Mouse (Mus musculus): ENCODE data around the gene Wdr73.
"Not testable (repeated sequence)": the region's sequence is repeated elsewhere in the genome, so short reads cannot be mapped to it uniquely, and the experiment has no call there.

Wdr73 gene

GRCm38 (mm10) chr7:80900944-80901501 is at the start of gene Wdr73:
TSS of gene Wdr73 (minus strand) at chr7:80901269.
- DNase-seq (ENCODE audit: low read depth, low spot score), result peak; percentile 74

DNA sequence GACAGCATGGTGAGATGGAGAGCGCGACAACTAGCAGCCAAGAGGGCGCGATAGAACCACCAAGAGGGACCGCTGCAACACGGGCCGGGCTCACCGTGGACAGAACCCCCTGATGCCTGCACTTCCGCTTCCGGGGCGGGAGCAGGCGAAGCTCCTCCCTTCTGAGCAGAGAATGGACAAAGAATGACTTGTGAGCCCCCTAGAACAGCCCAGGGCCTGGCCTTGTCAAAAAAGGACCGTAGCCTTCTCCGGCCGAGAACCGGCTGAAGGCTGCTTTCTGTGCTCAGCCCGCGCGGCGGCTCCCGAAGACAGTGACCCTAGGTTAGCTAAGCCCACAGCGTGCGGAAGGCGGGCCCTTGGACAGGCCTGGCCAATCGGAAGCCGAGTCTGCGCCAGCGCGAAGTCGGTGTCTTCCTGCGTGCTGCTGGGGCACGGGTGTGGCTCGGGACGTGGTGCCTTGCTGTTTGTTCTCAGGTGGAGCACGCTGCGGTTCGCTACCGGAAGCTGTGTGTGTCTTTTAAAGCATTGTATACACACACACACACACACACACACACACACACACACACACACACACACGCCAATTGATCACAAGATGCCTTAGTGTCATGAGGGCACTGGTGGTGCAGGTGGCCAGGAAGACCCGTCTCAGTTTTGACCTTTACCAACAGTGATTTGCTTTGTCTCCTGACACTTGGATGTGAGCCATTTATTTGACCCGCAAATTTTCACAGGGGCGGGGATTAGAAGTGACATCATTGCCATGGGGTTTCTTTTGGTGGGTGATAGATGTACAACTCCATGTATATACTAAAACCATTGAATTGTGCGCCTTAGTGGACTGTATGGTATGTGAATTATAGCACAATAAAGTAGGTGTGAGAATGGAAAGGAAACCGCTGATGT is 46.6 kb upstream of the Wdr73 start, which contains the start of gene Sec11a:
Sec11a (minus strand) TSS at position 336 of the 906 bp plus-strand sequence.
- DNase-seq (ENCODE audit: low read depth, low spot score), result peak; percentile 83

- DNase-seq (ENCODE audit: low read depth, low spot score), result no peak
These were observed 38.7 kb upstream of the Wdr73 start for GRCm38 (mm10) chr7:80939808-80940207.

GRCm38 (mm10) chr7:80937304-80937666 is 36.2 kb upstream of the Wdr73 start:
- not testable (repeated sequence) for DNase-seq (ENCODE audit: low read depth, low spot score)

DNA sequence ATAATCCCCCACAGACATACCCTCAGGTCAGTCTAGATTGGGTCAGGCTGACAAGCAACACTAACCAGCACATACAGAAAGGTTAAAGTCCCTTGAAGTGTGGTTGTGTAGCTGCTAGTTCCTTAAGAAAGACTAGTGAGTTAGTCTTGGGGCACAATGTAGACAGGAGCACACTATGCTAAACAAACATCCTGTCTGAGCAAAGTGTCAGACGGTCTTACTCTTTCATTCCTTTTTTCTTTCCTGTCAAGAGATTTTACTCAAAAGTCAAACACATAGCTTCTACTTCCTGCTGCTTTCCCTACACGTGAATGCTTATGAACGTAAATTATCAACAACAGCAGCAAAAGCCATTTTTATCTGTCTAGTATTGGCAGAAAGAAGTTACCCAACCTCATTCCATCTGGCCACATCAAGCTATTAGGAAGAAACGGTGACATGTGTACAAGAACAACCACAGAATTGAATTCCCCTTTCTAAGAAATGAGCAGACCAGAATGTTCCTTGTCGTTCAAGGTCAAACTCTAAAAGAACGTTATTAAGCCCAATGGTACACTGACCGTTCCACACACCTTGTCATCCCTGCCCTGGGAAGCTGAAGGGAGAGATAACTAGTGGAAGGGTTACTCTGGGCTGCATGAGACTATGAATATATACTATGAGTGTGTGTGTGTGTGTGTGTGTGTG is 35.7 kb upstream of the Wdr73 start:
- DNase-seq (ENCODE audit: low read depth, low spot score), result not testable (repeated sequence)

DNA sequence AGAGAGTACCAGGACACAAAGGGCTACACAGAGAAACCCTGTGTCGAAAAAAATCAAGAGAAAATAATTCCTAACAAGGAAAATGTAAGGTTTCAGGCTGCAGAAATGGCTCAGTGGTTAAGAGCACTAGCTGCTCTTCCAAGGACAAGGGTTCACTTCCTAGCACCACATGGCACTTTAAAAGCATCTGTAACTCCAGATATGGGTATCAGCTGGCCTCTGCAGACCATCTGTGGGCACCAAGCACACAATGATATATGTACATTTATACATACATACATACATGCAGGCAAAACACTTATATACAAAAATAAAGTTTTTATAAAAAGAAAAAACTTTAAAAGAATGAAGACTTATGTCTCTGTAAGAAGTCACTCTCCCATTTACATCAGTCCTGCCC is 34.8 kb upstream of the Wdr73 start:
- DNase-seq (ENCODE audit: low read depth, low spot score), result no peak

- DNase-seq (ENCODE audit: low read depth, low spot score), result no peak
These were observed 31.7 kb upstream of the Wdr73 start for GRCm38 (mm10) chr7:80932777-80933176.

- no peak for DNase-seq (ENCODE audit: low read depth, low spot score)
These were observed 30.6 kb upstream of the Wdr73 start for GRCm38 (mm10) chr7:80931618-80932207.

GRCm38 (mm10) chr7:80923165-80923564 is 22.1 kb upstream of the Wdr73 start:
- DNase-seq (ENCODE audit: low read depth, low spot score), result no peak

- no peak for DNase-seq (ENCODE audit: low read depth, low spot score)
These were observed 18.6 kb upstream of the Wdr73 start for GRCm38 (mm10) chr7:80919647-80920008.

GRCm38 (mm10) chr7:80918982-80919646 is 18.0 kb upstream of the Wdr73 start:
- DNase-seq (ENCODE audit: low read depth, low spot score), result no peak

- no peak for DNase-seq (ENCODE audit: low read depth, low spot score)
These were observed 16.9 kb upstream of the Wdr73 start for GRCm38 (mm10) chr7:80917916-80918465.

GRCm38 (mm10) chr7:80912496-80912895 is 11.4 kb upstream of the Wdr73 start:
- no peak for DNase-seq (ENCODE audit: low read depth, low spot score)

DNA sequence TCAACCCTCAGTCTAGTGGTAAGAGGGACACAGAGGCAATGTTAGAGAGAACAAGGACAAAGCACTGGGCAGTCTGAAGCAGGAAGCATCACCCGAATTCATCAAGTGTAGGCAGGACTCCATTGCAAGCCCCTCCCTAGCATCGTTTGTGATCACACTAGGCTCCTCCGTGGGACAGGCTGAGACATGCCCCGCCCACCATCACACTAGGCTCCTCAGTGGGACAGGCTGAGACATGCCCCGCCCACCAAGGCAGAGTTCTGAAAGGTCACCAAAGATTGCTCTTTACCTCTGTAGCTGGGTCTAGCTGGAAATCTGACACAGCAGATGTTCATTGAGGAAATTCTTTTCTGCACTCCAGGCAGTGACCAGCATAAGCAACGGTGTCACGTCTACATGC is 10.0 kb upstream of the Wdr73 start:
- DNase-seq (ENCODE audit: low read depth, low spot score), result no peak

- no peak for DNase-seq (ENCODE audit: low read depth, low spot score)
These were observed 3.9 kb upstream of the Wdr73 start, which contains the start of gene Nmb for GRCm38 (mm10) chr7:80904921-80905515. TSS of gene Nmb (minus strand) at chr7:80905076.

DNA sequence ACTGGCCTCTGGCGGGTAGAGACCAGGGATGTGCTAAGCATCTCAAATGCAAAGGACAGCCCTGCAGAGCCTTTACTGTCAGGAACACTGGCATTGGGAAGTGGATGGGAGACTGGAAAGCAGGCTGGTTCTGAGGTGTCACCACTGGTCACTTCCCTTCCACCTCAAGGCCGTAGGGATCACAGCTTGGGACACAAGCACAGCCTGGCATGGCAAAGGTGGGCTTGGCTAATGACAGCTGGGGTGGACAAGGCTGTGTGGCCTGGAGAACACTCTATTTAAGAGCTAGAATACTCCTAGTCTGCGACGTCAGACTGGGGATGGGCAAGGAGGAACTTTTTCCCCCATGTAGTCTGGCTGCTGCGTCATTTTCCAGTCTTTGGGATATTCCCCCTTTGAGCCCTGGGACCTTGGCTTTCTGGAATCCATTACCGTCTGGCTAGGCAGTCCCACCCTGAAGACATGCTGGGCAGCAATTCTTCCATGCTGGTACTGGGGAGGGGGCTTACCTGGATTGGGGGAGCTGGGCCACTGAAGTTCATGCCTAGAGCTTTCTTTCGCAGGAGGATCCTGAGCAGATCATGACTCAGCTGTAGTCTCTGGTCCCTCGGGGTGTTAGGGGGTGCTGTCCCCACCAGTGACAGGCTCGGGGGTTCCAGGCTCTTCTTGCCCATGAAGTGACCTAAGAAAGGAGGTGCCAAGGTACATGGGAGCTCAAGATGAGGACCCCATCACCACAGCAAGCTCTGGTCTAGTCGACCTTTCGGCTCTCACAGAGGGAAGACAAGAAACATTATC is 2.8 kb upstream of the Wdr73 start:
- no peak for DNase-seq (ENCODE audit: low read depth, low spot score)

DNA sequence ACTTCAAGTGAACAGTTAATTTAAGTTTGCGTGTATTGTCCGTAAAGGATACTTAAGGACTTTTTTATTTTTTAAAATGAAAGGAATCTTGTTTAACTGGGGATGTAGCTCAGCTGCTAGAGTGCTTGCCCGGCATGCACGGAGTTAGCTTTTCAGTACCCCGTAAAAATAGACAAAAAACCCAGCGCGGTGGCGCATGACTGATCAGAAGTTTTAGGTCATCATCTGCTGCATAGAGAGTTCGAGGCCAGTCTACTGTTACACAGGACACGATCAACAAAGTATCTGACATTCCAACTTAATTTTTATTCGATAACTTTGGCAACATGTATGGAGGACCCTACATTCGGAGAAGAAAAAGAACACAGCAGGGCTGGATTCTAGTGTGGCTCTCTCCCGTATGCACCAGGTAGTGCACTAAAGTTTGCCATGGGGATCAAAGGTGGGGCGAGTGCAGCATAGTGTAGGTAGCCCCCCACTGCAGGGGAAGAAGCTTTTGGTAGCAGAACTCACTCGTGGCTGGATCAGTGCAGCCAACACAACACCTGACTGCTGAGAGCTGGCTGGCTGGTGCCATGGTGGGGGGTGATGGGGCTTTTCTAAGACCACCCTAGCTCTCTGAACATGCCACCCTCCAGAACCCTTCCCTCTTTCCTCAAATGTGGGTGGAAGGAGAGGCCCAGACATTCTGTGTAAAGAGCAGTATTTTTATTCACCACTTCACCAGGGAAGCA is 639 bp upstream of the Wdr73 start:
- DNase-seq (ENCODE audit: low read depth, low spot score), result no peak

DNA sequence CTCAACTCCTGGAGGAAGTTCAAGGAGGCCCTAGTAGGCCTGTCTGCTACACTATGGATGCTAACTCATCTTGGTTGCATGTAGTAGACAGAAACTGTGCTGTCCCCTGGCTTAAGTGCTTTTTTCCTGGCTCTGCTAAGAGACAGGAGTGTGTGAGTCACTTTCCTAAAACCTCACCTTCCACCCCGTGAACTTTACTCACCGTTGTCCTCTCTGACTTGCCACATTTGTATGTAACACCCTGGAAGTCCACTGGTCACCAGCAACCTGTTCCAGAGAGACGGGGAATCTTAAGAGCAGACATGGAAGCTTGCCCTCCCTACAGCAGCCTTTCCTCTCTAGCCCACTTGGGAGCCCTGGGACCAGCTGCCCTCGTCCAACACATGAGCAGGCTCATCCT is 3.3 kb downstream of the Wdr73 start:
- no peak for DNase-seq (ENCODE audit: low read depth, low spot score)

DNA sequence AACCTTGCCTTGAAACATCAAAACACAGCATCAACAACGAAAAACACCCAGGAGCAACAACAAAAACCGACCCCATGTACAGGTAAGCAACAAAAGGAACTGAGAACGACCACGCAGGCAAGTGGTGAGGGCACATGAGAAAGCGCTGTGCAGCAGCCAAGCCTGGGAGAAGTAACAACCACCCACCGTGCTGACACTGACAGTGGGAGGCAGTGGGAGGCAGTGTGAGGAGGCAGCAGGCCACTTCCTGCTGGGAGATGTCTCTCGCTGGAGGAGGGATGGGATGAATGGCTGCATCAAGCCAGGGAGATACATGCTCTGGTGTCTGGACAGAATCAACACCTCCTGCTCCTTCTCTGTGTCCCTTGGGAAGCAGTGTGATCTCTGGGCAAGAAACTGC is 3.9 kb downstream of the Wdr73 start:
- no peak for DNase-seq (ENCODE audit: low read depth, low spot score)
